Mouse (Mus musculus) spleen, adult 2 months (tissue): ENCODE measurements around the gene Dnmt1.

Experiments
- CTCF ChIP-seq: fragments of 200-500 bp; IDR thresholded peaks from 2 replicates; pipeline ENCODE4 v1.5.1; 2011; ENCODE audit warnings: mild to moderate bottlenecking, inconsistent platforms; ENCODE audit not compliant: insufficient read depth, insufficient read length, insufficient replicate concordance; ENCODE audit errors: extremely low read depth
- POLR2A ChIP-seq: fragments of 200-500 bp; IDR thresholded peaks from 2 replicates; pipeline ENCODE4 v1.6.1; 2011; ENCODE audit warnings: low read depth, low read length, inconsistent platforms

DNA sequence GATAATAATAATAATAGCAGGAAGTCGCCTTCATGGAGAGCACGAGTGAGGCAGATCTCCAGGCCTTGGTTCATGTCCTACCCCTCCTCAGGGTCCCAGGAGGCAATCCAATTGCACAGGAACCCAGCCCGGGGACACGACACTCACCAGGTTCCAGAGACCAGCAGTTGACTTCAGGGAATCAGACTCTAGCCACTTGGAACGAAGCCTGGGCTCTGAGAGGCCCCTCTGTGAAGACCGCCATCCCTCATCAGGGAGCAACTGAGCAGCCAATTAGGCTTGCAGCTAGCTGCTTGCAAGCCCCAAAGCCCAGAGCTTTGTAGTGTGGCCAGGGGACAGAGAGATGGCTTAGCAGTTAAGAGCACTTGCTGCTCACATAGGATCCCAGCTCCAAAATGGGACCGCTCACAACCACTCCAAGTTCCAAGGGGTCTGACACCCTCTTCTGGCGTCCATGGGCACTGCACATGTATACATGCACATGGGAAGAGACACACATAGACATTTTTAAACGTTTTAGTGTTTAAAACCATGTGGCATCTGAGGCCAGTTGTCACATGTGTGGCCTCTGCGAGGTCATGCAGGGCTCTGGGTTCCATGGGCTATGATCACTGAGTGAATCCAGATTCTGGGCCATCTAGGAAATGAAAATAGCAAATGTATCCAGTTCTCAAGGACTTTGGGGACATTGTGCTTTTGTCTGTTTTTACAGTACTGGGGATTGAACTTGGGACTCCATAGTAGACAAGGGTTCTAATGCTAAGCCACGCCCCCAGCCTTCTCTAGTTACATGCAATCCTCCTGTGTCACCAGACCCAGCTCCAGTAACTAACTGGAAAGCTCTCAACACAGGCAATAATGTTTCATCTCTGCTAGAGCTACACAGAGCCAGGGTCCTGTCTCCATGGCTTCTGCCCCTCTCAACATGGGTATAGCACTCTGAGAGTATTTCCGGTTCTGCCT, 89.2 kb downstream of the Dnmt1 start:
- TF ChIP-seq CTCF, result no peak
- TF ChIP-seq POLR2A, result no peak
